Mouse (Mus musculus): ENCODE measurements around the gene Ggt1.
"Not testable (repeated sequence)": the region's sequence is repeated elsewhere in the genome, so short reads cannot be mapped to it uniquely, and the experiment has no call there.

Gene Ggt1

DNA sequence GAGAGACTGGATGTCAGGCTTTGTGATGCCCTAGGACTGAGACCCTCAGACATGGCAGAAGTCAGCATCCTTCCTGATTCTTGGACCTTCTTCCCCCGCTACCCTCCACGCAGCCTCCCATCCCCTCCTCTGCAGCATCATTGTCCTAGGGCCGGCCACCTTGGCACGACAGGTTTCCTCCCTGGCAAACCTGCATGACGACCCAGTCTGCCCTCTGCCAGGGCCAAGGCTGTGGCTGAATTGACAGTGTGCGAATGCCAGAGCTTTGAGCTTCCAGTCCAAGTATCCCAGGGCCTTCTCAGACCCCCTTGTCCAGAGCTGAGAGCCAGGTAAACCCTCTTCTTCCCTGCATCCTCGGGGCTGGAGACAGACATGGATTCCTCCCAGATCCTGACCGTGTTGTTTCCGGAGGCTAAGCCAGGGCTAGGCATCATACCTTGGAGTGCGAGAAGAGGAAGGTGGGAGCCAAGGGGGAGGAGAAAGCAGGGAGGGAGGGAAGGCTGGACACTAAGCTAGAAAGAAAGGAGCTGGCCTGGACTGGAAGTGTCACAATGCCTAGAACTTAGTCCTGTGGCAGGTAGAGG is at the start of gene Ggt1:
TSS of gene Ggt1 (plus strand) at position 534 of the 584 bp plus-strand sequence.
- DNase-seq (ENCODE audit: low read depth), result no peak

DNA sequence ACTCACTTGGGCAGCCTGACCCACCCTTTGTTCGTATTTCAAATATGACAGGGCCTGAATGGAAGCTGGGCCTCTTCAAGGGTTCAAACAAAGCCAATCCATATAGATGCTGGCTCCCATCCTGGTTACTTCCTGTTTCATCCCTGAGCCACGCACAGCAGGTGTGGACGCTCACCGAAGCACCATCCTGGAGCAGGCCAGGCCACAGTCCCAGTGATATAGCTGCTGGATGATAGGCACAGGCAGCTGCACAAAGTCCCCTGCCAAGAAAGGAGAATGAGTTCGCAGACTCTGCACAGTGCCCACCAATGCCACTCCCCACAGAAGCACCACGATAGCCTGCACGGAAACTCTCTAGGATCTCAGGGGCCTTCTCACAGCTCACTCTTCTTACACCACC is 49.5 kb upstream of the Ggt1 start:
- no peak for DNase-seq (ENCODE audit: low read depth)

DNA sequence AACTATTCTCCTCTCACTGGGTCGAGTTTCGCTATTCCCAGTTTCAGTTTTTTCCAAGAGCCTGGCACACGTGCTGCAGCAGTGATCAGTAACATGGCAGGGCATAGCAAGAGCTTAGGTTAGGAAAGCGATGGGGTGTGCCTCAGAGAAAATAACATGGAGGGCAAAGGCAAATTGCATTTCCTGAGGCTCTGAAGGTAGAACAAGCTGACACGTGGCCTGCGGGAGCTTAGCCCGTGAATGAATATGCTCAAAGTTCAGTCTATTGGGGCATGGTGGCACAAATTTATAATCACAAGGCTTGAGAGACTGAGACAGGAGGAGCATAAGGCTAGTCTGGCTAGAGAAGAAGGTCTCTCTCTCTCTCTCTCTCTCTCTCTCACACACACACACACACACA is 48.6 kb upstream of the Ggt1 start:
- no peak for DNase-seq (ENCODE audit: low read depth)

- no peak for DNase-seq (ENCODE audit: low read depth)
Measured at GRCm38 (mm10) chr10:75513306-75514067, 47.9 kb upstream of the Ggt1 start.

- DNase-seq (ENCODE audit: low read depth), result no peak
Measured at GRCm38 (mm10) chr10:75514361-75514760, 47.0 kb upstream of the Ggt1 start.

- no peak for DNase-seq (ENCODE audit: low read depth)
Measured at GRCm38 (mm10) chr10:75515216-75516037, 46.0 kb upstream of the Ggt1 start.

- no peak for DNase-seq (ENCODE audit: low read depth)
Measured at GRCm38 (mm10) chr10:75516038-75516723, 45.2 kb upstream of the Ggt1 start.

- DNase-seq (ENCODE audit: low read depth), result no peak
Measured at GRCm38 (mm10) chr10:75516724-75517072, 44.7 kb upstream of the Ggt1 start.

- DNase-seq (ENCODE audit: low read depth), result peak; percentile 98
Measured at GRCm38 (mm10) chr10:75517073-75517757, 44.2 kb upstream of the Ggt1 start, which contains the start of gene Snrpd3. Snrpd3 (plus strand) TSS chr10:75517551.

- DNase-seq (ENCODE audit: low read depth), result peak; percentile 97
Measured at GRCm38 (mm10) chr10:75517758-75518143, 43.7 kb upstream of the Ggt1 start, which contains the start of gene Gucd1. Gucd1 (minus strand) TSS chr10:75517972.

- no peak for DNase-seq (ENCODE audit: low read depth)
Measured at GRCm38 (mm10) chr10:75520581-75520980, 40.8 kb upstream of the Ggt1 start.

- no peak for DNase-seq (ENCODE audit: low read depth)
Measured at GRCm38 (mm10) chr10:75521643-75522042, 39.8 kb upstream of the Ggt1 start.

- not testable (repeated sequence) for DNase-seq (ENCODE audit: low read depth)
Measured at GRCm38 (mm10) chr10:75525450-75525849, 36.0 kb upstream of the Ggt1 start.

DNA sequence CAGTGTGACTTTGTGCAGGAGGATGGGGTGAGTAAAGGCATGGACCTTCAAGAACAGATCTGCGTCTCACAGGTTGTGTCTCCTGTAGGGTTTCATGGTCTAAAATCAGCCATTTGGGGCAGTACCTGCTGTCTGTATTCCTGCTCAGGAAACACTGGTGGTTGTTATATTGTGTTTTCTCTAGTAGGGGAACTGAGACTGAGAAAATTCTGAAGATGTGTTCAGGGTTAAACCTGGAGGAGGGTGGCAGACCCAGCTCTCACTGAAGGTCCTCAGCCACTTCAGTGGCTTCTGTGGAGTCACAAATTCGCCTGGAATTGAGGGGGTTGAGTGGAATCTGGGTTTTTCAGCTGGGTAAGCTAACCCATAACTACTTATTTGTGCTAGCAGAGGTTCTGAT is 31.1 kb upstream of the Ggt1 start:
- DNase-seq (ENCODE audit: low read depth), result no peak

DNA sequence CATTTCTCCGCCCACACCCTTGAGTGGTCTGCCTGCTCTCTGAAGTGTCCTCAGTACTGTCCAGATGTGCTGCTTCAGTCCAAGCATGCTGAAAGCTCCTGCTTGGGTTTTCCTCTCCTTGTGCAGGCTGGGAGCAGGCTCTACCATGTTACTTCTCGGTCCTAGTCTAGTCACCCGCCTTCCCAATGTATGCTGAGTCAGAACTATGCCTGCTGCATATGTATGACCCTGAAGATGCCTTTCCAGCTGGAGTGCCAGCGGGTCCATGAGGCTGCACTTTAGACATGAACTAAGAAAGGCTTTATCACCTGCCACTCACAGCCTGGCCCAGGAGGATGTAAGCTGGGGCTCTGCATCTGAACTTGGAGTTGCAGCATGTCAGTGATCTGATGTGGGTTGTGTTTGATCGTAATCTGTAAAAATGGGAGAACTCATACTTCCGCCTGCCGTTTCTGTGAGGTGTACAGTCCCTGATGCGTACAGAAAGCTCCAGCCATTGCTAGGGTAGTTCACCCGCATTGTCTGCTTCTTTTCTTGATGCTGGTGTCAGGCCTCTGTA is 29.8 kb upstream of the Ggt1 start:
- peak; percentile 83 for DNase-seq (ENCODE audit: low read depth)

DNA sequence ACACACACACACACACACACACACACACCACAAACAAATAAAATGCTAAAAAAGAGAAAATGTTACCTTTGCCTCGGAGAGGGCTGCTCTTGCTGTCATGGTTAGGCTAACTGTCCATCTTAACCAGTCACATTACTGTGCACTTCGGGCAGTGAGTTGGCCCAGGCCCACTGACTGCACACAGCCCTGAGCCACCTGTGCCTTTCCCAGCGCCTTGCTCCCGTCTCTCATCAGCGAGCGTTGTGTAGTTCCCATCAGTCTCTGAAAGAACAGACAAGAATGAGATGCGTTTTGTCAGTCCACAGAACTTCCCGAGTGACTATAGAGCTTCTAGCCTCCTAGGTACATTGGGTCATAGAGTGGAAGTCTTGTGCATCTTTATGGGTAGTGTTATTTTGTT is 27.2 kb upstream of the Ggt1 start:
- no peak for DNase-seq (ENCODE audit: low read depth)

DNA sequence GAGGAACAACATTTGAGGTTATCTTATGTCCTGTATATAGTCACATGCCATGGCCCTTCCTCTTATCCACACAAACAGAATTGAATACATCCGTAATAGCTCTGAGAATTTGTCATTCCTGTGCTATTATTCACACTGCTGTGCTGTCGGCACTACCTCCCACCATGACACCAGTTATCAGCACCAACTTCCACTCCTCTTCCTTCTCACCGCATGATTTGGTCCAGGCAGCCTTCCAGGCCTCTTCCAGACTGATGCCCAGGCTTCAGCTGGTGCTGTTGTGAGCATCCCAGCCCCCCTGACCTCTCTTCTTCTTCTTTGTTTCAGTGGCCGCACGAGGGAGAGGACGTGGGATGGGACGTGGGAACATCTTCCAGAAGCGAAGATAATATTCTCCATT is 26.5 kb upstream of the Ggt1 start:
- DNase-seq (ENCODE audit: low read depth), result no peak

DNA sequence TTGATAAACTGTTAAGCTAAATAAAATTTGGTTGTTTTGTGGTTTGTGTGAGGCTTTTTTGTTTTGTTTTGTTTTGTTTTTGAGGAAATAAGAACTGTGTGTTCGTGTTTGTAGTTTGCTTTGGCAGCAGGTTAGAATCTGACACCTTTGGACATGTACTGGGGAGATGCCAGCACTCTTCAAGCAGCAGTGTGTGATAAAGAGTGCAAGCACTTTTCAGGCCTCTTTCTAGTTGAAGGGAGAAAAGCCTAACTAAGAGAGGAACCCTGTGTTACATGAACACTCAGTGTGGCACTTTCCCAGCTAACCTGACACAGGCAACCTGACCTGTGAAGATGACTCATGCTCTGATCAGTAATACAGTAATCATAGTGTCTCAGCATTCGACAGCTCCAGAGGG is 26.0 kb upstream of the Ggt1 start:
- no peak for DNase-seq (ENCODE audit: low read depth)

DNA sequence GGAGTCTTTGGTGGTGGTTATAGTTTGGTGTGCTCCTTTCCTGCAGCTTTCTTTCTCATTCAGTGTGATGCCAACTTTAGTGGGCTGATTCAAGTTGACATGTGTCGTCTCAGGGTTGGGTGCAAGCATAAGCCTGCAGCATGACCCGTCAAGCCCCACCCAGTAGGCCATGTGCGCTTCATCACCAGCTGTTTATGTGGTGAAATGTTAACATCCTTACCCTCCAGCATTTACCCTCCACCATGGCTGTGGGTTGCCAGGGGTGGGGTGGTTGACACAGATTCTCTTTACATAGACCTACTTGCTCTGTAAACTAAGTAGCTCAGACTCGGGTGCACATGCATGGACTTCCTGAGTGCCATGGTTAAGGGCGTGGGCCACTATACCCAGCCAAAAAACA is 25.3 kb upstream of the Ggt1 start:
- peak; percentile 70 for DNase-seq (ENCODE audit: low read depth)

- DNase-seq (ENCODE audit: low read depth), result no peak
Measured at GRCm38 (mm10) chr10:75547901-75548300, 13.5 kb upstream of the Ggt1 start.

DNA sequence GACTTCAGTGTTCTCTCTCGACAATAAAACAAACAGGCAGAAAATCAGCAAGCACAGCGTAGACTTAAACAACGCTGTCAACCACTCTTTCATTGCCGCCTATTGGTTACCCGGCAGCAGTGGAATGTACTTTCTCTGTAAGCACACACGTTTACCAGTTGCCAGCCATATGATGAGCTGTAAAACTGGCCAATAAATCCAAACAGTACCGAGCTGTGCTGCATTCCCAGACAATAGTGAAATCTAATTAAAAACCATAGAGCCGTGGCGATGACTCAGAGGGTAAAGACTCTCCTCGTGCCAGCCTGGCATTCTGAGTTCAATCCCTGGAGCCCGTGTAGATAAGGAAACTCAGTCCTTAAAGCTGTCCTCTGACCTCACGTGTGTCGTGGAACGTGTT is 12.9 kb upstream of the Ggt1 start:
- DNase-seq (ENCODE audit: low read depth), result no peak

All from naive thymus-derived CD4-positive, alpha-beta T cell, adult 2 months (primary cell).